ENCODE assay signal across 28 mouse cellular contexts in the genomic region with DNA sequence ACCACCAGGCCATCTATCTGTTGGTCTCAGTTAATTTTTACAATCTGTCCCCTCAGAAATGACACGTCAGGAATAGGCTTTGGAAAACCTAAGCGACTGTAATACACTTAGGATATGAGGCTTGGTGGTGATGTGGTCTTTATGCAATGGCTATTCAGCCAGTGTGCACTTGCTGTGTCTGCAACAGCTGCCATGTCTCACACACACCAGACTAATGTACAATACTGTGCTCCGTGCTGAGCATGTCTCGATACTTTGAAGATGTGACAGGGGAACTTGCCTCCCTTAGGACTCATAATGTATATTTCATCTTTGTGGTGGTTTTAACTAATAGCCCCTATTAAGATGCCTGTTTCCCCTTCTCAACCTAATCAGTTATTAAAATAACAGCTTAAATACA.
DNase-seq lines count a peak whose midpoint lies in the region; ATAC-seq and TF ChIP-seq lines count a peak whose summit lies in the region.
"Had no signal": no experiment of that assay in that cellular context is flagged by ENCODE, and none has a peak within 500 bp of the region (broad histone marks: within the 10 kb centered on the region; RNA-seq: fewer than 3 reads in every experiment).

No protein-coding gene starts in this region.

- peak; percentile 66; the same call in 1 of the 2 replicates for ATAC-seq in kidney, embryonic 14.5 days (ENCODE audit: low FRiP score, low TSS enrichment)
- ATAC-seq in kidney, postnatal 0 days (replicated peaks; ENCODE audit: low FRiP score, low read depth), result no peak
- peak; percentile 90; the same call in 1 of the 2 replicates for ATAC-seq in lung, embryonic 15.5 days (ENCODE audit: borderline replicate concordance, extremely low read depth, low FRiP score, low TSS enrichment)
- ATAC-seq: activated CD4-positive, CD25-positive, alpha-beta regulatory T cell, adult 4 months; forebrain, embryonic 15.5 days had no signal

- H3K4me2 ChIP-seq in kidney, embryonic 14.5 days (replicated peaks; ENCODE audit: low read depth, low read length), result no peak overlapping the region
- H3K4me2 ChIP-seq in kidney, postnatal 0 days (ENCODE audit: low read length), result no peak overlapping the region
- H3K4me2 ChIP-seq in lung, embryonic 15.5 days, result no peak overlapping the region
- H3K4me2 ChIP-seq: embryonic facial prominence, embryonic 13.5 days; forebrain, embryonic 12.5 days; forebrain, embryonic 15.5 days; heart, embryonic 12.5 days; heart, embryonic 15.5 days had no signal

- H3K27ac ChIP-seq in kidney, embryonic 14.5 days (ENCODE audit: low read depth, low read length), result no peak overlapping the region
- no peak overlapping the region for H3K27ac ChIP-seq in kidney, postnatal 0 days
- H3K27ac ChIP-seq in kidney, adult 2 months (ENCODE audit: insufficient read depth, low read depth, low read length), result no peak overlapping the region
- H3K27ac ChIP-seq in lung, embryonic 15.5 days, result no peak overlapping the region
- H3K27ac ChIP-seq: embryonic facial prominence, embryonic 10.5 days; embryonic facial prominence, embryonic 13.5 days; forebrain, embryonic 12.5 days; forebrain, embryonic 15.5 days; heart, embryonic 15.5 days; hindbrain, embryonic 10.5 days had no signal

- no peaks in the 10 kb centered on the region for H3K27me3 ChIP-seq in kidney, embryonic 14.5 days (ENCODE audit: control insufficient read depth, insufficient read depth, low read length)
- no peaks in the 10 kb centered on the region for H3K27me3 ChIP-seq in kidney, postnatal 0 days (ENCODE audit: insufficient read depth, low read length)
- no peaks in the 10 kb centered on the region for H3K27me3 ChIP-seq in kidney, adult 2 months (replicated peaks; ENCODE audit: control insufficient read depth, insufficient read depth, low read length)
- H3K27me3 ChIP-seq in lung, embryonic 15.5 days, result no peaks in the 10 kb centered on the region
- H3K27me3 ChIP-seq: embryonic facial prominence, embryonic 13.5 days; forebrain, embryonic 12.5 days; forebrain, embryonic 15.5 days; heart, embryonic 12.5 days; heart, embryonic 15.5 days had no signal

- no peak for DNase-seq in kidney, adult 11 months
- peak; percentile 14 for DNase-seq in kidney, postnatal 0 days (ENCODE audit: low spot score)
- DNase-seq in kidney, adult 2 months, result no peak
- no peak for DNase-seq in lung, adult 2 months
- peak; percentile 7 for DNase-seq in lung, postnatal 14 days
- DNase-seq in lung, postnatal 25 days (ENCODE audit: low spot score), result no peak
- DNase-seq: adrenal gland, adult 8-10 months; adrenal gland, postnatal 25 days; cerebellum, adult 11-12 months; cerebellum, adult 8-10 months; cerebellum, postnatal 10 days; cerebellum, postnatal 36 days; embryo, embryonic 11 days; gastrocnemius, postnatal 25 days; heart, adult 18-20 months; heart, postnatal 10 days; heart, postnatal 36 days had no signal

- no peak for TF ChIP-seq CTCF in kidney, postnatal 0 days (IDR thresholded peaks at IDR 0.05; ENCODE audit: low read depth)
- TF ChIP-seq CTCF in kidney, adult 2 months (conservative IDR thresholded peaks at IDR 0.05; ENCODE audit: insufficient read depth, insufficient read length, low read depth, low read length), result no peak
- no peak for TF ChIP-seq CTCF in lung, adult 2 months (IDR thresholded peaks at IDR 0.05; ENCODE audit: insufficient read depth, low read length)

- no peaks in the 10 kb centered on the region for H3K9me3 ChIP-seq in kidney, embryonic 14.5 days (ENCODE audit: control insufficient read depth, low read length)
- no peaks in the 10 kb centered on the region for H3K9me3 ChIP-seq in kidney, postnatal 0 days (replicated peaks; ENCODE audit: low read length)
- no peaks in the 10 kb centered on the region for H3K9me3 ChIP-seq in lung, embryonic 15.5 days
- H3K9me3 ChIP-seq: embryonic facial prominence, embryonic 10.5 days; embryonic facial prominence, embryonic 13.5 days; forebrain, embryonic 12.5 days; forebrain, embryonic 15.5 days; heart, embryonic 12.5 days; heart, embryonic 15.5 days; hindbrain, embryonic 10.5 days had no signal

- no peak overlapping the region for H3K4me3 ChIP-seq in kidney, embryonic 14.5 days (ENCODE audit: low read length)
- H3K4me3 ChIP-seq in kidney, postnatal 0 days (replicated peaks; ENCODE audit: low read depth, low read length), result no peak overlapping the region
- no peak overlapping the region for H3K4me3 ChIP-seq in kidney, adult 2 months (ENCODE audit: insufficient read depth, low read depth, low read length)
- H3K4me3 ChIP-seq in lung, embryonic 15.5 days, result no peak overlapping the region
- no peak overlapping the region for H3K4me3 ChIP-seq in lung, adult 2 months (replicated peaks; ENCODE audit: extremely low read depth, low read depth, low read length)
- H3K4me3 ChIP-seq: embryonic facial prominence, embryonic 10.5 days; embryonic facial prominence, embryonic 13.5 days; erythroblast, embryonic 14.5 days; forebrain, embryonic 12.5 days; forebrain, embryonic 15.5 days; heart, embryonic 12.5 days; heart, embryonic 15.5 days; hindbrain, embryonic 10.5 days had no signal

- H3K4me1 ChIP-seq in kidney, embryonic 14.5 days (ENCODE audit: control insufficient read depth, insufficient read depth, low read length), result no peaks in the 10 kb centered on the region
- no peaks in the 10 kb centered on the region for H3K4me1 ChIP-seq in kidney, postnatal 0 days (replicated peaks; ENCODE audit: insufficient read depth, low read length)
- H3K4me1 ChIP-seq in kidney, adult 2 months (ENCODE audit: control insufficient read depth, insufficient read depth, low read length), result no peaks in the 10 kb centered on the region
- no peaks in the 10 kb centered on the region for H3K4me1 ChIP-seq in lung, embryonic 15.5 days
- H3K4me1 ChIP-seq in lung, adult 2 months (ENCODE audit: control insufficient read depth, insufficient read depth, low read length), result no peaks in the 10 kb centered on the region
- H3K4me1 ChIP-seq: embryonic facial prominence, embryonic 10.5 days; embryonic facial prominence, embryonic 13.5 days; forebrain, embryonic 12.5 days; forebrain, embryonic 15.5 days; heart, embryonic 12.5 days; heart, embryonic 15.5 days; hindbrain, embryonic 10.5 days had no signal

- TF ChIP-seq POLR2A in kidney, adult 2 months (IDR thresholded peaks at IDR 0.05; ENCODE audit: low read depth, low read length), result no peak
- no peak for TF ChIP-seq POLR2A in lung, adult 2 months (IDR thresholded peaks at IDR 0.05; ENCODE audit: borderline replicate concordance, extremely low read depth, low read depth, low read length)

- WGBS in kidney, embryonic 14.5 days, result 59% methylated on average over 4 of the region's 4 CpGs
- 62% methylated on average over 4 of the region's 4 CpGs for WGBS in kidney, postnatal 0 days
- 70% methylated on average over 4 of the region's 4 CpGs for WGBS in kidney, adult 2 months
- 36% methylated on average over 4 of the region's 4 CpGs for WGBS in lung, embryonic 15.5 days
- WGBS in lung, adult 2 months, result 68% methylated on average over 4 of the region's 4 CpGs

- H3K36me3 ChIP-seq in kidney, embryonic 14.5 days (ENCODE audit: control insufficient read depth, insufficient read depth, low read length), result no peaks in the 10 kb centered on the region
- no peaks in the 10 kb centered on the region for H3K36me3 ChIP-seq in kidney, postnatal 0 days (ENCODE audit: insufficient read depth, low read length)
- no peaks in the 10 kb centered on the region for H3K36me3 ChIP-seq in kidney, adult 2 months (ENCODE audit: control insufficient read depth, insufficient read depth, low read length)
- H3K36me3 ChIP-seq in lung, embryonic 15.5 days, result no peaks in the 10 kb centered on the region
- H3K36me3 ChIP-seq: embryonic facial prominence, embryonic 10.5 days; embryonic facial prominence, embryonic 13.5 days; forebrain, embryonic 12.5 days; forebrain, embryonic 15.5 days; heart, embryonic 12.5 days; heart, embryonic 15.5 days; hindbrain, embryonic 10.5 days had no signal

- H3K9ac ChIP-seq in kidney, embryonic 14.5 days (ENCODE audit: low read depth, low read length), result no peak overlapping the region
- no peak overlapping the region for H3K9ac ChIP-seq in kidney, postnatal 0 days (ENCODE audit: low read depth, low read length)
- H3K9ac ChIP-seq in lung, embryonic 15.5 days, result no peak overlapping the region
- H3K9ac ChIP-seq: embryonic facial prominence, embryonic 13.5 days; forebrain, embryonic 12.5 days; forebrain, embryonic 15.5 days; heart, embryonic 12.5 days; heart, embryonic 15.5 days had no signal

Comparison
In these comparisons a context has a peak if more than half of its experiments do, and no peak if none do; other contexts are left out.
1. DNase-seq: peak in kidney, postnatal 0 days (single experiment) and lung, postnatal 14 days (single experiment); none in kidney, adult 11 months (single experiment), kidney, adult 2 months (single experiment), lung, adult 2 months (single experiment) and lung, postnatal 25 days (single experiment).